Mouse (Mus musculus) thymus, postnatal 10 days (tissue): Measurements from ENCODE around the gene Aqp3.

Experiments
- DNase-seq, 2 experiments: peaks; one replicate each; pipeline ENCODE4 v3.0.0; 2021; ENCODE audit warnings: low spot score in 2 of 2

Gene Aqp3

DNA sequence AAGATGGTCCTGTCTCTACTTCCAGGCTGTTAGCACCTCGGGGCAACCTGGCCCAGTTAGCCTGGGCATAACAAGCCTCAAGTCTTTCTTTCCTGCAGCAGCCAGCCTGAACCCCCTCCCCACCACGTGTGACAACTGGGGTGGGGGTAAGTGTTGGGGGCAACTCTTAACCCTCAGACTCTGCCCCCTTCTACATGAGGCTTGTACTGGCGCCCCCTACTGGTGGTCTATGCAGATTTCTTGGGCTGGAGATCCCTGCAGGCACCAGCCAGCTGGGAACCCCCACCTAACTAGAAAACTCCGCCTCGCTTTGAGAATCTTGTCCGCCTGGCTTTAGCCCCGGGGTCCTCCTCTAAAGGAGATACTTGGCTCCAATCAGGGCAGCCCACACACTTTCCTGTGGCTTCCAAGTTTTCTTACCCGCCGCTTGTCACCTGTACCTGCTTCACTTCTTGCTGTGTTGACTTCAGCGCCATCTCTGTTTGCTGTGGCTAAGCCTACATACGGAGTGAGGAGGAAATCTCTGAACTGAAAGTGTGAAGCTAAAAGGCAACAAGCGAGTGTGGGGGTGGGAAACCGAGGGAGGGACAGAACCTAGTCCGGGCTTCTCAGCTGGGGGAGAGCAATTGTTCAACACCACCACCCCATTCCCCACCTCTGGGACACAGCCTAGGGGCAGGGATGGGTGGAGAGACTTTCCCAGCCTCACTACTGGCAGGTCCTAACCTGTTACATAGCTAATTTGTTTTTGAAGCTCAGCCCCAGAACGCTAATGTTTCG is 33.9 kb downstream of the Aqp3 start:
- DNase-seq: peak in 1 of 2 experiments; percentile 43

DNA sequence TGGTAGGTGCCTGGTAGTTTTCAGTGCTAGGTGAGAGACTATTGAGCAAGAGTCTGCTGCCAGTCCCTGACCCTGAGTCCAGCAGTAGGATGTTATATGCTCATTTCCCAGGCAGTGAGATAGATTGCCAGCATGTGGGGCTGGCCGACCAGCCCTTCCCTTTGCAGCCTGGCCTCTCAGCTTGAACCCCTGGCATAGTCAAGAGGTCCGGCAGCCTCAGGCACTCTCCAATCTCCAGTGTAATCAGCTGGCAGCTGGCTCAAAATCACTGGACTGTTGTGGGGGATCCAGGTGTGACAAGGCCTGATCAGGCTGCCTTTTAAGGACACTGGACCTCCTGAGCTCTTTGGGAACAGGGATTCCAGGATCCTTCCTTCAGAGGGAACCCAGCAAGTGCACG is 34.6 kb downstream of the Aqp3 start:
- no peak for DNase-seq

DNA sequence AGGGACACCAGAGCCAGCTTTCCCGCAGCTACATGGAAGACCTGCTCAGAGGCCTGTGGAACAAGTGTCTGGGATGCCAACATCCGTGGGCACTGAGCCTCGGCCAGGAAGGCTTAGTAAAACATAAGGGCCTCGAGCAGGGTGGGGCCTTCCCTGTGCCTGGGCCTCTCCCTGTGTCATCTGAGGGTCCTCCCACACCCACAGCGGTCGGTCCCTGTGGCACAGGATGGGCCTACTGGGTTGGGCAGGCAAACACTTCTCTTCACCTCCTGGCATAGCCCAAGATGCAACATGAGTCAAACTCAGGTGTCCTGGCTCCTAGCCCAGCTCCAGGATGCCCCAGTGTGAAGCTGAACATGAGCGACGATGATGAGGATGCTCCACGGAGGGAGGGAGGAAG is 40.6 kb downstream of the Aqp3 start:
- DNase-seq: no peak

DNA sequence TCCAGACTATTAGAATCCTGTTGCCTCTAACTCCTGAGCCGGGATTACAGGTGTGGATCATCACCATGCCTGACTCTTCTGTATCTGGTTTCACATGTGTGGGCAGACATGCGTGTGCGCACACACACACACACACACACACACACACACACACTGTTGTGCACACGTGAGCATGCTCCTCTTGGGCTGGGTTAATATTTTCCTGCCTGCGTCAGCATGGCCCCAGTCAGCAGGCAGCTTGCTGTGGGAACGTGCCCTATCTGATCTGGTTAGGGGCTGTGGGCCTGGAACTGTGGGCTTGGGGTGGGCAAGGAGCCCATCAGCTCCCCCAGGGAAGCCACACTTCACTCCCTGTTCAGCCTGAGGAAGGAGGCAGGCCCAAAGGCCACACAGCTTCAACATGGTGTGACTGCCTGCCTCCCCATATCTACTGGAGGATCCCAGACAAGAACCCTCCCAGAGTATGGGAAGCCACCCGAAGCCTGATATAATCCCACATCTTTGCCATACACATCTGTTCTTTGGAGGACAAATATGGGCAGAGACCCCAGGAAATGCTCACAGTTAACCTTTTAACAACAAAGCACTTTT is 41.1 kb downstream of the Aqp3 start:
- DNase-seq: no peak

DNA sequence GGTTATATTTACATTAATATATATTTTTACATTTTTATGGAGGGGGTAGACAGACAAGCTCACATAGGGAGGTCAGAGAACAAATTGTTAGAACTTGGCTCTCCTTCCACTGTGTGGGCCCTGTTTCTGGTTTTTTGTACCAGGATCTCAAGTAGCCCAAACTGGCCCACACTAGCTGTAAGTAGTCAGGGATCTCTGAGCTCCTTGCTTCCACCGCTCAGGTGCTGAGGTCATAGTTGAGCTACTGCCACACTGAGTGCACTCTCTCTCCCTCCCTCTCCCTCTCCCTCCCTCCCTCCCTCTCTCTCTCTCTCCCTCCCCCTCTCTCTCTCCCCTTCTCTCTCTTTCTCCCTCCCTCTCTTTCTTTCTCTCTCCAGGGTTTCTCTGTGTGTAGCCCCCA is 41.7 kb downstream of the Aqp3 start:
- DNase-seq: no peak

DNA sequence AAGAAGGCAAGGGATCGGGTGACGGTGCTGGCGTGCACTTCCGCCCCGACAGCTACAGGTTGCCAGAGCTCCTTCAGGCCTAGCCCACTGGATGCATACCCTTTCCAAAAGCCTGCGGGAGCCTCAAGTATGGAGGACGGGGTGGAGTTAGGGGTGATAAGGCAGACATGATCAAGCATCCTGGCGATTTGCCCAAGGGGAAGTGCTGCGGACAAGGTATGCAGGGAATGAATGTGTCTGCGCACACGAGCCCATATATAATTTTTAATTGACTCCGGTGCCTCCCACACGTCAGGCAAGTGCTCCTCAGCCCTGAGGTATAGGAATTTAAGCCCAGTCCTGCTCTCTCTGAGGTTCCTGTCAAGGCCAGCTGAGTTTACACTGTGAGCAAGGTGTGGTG is 42.9 kb downstream of the Aqp3 start:
- no peak for DNase-seq

DNA sequence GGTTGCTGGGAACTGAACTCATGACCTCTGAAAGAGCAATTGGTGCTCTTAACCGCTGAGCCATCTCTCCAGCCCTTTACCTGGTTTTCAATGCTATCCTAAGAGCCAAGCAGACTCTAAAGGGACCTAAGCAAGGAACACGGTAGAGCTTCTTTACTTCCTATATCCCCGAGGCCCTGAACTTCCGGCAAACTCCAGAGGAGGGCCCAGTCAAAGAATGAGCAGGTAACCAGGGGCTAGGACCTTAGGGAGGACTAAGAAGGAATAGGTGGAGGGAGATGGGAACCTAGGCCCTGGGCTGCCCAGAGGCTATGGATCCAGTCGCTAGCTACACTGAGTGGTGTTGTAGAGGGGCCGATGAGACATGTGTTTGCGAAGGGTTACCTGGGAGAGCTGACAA is 46.2 kb downstream of the Aqp3 start:
- no peak for DNase-seq

DNA sequence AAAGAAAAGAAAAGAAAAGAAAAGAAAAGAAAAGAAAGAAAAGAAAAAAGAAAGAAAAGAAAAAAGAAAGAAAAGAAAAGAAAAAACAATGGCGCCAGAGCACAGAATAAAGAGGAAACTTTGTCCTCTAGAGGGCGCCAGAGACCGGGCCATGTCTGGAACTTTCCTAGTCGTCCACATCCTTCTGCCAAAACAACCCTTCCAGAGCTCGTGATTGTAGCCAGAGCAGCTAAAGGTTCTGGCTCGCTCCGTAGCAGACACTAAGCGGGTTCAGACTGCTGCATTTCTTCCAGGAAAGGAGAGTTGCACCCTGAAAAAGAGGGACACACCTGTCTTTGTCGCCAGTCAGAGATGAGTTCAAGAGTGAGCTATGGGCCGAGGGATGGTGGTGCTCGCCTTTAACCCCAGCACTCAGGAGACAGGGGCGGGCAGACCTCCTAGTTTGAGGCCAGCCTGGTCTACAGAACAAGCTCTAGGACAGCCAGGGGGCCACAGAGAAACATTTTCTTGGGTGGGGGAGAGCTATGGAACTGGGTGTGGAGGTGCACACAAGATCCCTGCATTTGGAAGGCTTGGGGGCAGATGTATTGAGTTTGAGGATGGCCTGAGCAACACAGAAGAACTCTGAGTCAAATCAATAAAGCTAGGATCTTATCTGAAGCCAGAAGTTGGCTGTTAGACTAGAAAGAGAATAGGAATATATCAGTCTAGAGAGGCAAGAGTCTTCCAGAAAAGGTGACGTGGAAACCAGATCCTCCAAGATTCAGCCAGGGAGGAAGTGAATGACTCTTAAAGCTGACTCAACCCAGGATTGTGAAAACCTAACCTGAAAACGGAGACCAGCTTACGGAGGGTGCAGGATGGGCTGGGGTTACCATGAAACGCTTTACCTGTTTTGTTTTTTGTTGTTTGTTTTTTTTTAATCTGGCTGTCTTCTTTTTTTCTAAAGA is 47.0 kb downstream of the Aqp3 start:
- peak; percentile 38 to 84 for DNase-seq

DNA sequence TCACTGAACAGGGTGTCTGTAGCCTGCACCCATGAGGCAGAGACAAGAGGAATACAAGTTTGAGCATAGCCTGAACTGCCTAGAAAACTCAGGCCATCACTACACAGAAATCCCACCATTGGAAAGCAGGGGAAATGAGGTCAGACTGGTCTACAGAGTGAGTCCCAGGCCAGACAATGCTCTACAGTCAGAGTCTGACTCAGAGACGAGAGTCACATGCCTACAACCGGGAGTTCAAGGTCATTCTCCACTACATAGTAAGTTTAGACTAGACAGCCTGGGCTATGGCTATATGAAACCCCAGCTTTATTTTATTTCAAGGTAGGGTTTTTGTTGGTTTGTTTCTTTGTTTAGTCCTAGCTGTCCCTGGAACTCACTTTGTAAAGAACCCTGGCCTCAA is 49.1 kb downstream of the Aqp3 start:
- DNase-seq: no peak

DNA sequence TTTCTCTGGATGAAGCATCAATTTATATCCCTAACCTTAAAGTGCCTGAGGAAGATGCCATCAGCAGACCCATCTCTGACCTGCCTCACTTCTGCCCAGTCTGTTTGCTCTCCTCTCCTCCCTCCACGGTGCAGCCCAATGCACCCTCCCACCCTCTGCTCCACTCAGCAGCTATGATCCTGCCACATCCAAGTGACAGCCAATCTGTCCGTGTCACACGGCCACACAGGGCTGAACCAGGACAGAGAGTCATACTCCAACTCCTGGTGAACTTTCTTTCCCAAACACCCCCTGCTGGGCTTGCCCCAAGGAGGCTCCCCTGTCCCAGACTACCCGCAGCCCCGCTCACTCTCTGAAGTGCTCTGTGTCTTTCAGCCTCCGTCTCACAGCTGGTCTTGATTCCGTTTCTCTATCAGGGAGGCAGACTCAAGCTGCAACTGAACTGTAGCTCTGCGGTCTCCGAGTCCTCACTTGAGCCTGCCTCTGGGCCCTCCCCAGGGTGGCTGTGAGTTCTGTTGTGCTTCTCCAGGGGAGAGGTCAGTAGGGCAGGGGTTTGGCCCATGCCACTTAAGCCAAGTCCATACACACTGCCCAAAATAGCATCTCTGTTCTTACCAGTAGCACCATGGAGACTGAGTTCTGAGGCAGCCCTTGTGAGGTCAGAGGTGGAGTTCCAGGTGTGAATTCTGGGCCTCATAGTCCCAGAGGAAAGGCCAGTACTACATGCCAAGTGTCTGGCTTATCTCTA is 50.3 kb downstream of the Aqp3 start, which contains the start of gene Aqp7:
TSS of gene Aqp7 (minus strand) at position 616 of the 748 bp plus-strand sequence.
- no peak for DNase-seq

DNA sequence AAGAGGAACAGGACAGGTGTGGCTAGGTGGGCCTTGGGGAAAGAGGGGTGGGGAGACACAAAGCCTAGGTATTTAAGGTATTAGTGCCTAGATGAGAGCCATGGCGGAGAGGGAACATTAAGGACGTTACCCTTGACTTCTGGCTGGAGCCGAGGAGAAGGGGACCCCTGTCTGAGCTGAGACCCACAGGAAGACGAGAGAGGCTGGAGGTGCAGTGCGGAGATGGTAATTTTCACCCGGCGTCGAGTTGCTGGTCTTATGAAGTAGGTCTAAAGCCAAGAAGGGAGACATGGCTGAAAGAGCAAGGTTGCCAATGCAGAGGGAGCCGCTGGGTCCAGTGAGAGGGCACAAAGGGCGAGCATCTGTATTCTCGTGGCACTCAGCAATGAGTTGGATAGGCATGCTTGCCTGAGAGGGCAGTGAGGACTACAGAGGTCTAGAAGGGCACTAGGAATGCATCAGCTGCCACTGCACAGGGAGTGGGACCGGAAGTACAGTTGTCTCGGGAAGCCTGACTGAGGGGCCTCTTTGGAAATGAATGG is 51.7 kb downstream of the Aqp3 start:
- no peak for DNase-seq

DNA sequence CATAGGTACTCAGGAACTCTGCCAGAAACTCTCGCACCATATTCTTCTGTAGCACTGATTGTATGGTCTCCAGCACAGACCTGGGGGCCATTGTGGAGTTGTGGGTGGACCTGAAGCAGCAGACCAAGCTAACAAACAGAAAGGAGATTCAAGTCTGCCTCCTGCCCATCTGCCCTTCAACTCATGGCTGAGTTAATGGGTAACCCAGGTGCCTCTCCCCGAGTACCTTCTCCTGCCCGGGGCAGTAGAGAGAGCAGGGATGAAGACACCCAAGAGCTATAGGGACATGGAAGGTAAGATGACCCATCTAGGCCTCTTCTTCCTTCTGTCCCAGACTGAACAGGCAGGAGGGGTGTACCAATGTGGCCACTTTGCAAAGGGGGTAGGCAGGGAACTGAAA is 52.7 kb downstream of the Aqp3 start:
- no peak for DNase-seq

DNA sequence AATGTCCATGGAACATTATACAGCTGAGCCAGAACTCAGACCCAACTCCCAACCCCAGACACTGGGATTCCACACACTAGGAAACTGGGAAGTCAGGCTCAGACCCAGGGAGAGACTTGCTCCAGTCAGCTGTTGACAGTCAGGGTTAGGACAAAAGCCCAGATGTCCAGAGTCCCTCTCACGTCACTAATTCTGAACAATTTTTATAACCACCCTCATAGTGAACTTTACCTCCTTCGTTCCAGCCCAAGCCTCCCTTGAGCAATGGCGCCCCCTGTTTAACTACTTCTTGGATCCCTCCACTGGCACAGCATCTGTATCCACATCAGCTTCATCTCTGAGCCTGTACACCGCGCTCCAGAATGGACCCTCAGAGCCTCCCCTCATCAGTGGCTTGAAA is 54.0 kb downstream of the Aqp3 start:
- no peak for DNase-seq

DNA sequence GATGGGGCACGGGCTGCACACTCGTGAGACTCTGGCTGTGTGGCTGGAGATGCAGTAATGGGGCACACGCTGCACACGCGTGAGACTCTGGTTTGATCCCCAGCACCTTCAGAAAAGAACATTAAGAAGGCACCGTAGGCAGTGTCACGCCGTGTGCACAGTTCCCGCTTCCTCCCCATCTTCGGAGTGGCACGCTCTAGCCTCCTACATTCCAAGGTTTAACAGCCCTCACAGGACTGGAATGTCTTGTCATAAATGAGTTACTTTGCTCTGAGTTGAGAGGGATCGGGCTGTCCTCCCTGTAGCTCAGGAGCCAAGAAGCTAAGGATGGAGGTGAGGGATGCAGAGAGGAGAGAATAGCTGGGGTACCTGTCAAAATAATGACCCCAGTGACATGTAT is 55.1 kb downstream of the Aqp3 start:
- DNase-seq: no peak
